Mouse (Mus musculus): ENCODE measurements around the gene Nup214.

GRCm38 (mm10) chr2:31955686-31956085 is 18.6 kb upstream of the Nup214 start:
- TF ChIP-seq CTCF (IDR thresholded peaks at IDR 0.05; ENCODE audit: low read depth), result no peak
- TF ChIP-seq EP300 (IDR thresholded peaks at IDR 0.05; ENCODE audit: low read depth), result no peak

Data from liver, embryonic 14.5 days (tissue).